Mouse (Mus musculus) limb, embryonic 10.5 days (tissue): ENCODE measurements at regions not wholly inside any gene's neighbourhood (a gene's known extent, or its start where the extent isn't known, plus 50 kb on each side); places are given as distances from the start of the nearest gene placed in this dataset.

Experiments used
- DNase-seq: peaks from one replicate; pipeline ENCODE4 v3.0.0-alpha.2; 2017; ENCODE audit warnings: low spot score
- H3K27ac ChIP-seq: fragments of 300-500 bp; sonication (generic); 2 replicates; pipeline ENCODE4 v1.5.1; 2016; ENCODE audit warnings: mild to moderate bottlenecking
- H3K27me3 ChIP-seq: fragments of 300-500 bp; sonication (generic); 2 replicates; pipeline ENCODE4 v1.6.1; 2016; ENCODE audit warnings: low read depth, mild to moderate bottlenecking; ENCODE audit not compliant: poor library complexity, severe bottlenecking
- H3K36me3 ChIP-seq: fragments of 300-500 bp; sonication (generic); 2 replicates; pipeline ENCODE4 v1.6.1; 2016; ENCODE audit warnings: mild to moderate bottlenecking, moderate library complexity
- H3K4me1 ChIP-seq: fragments of 300-500 bp; sonication (generic); 2 replicates; pipeline ENCODE4 v1.6.1; 2016
- H3K4me3 ChIP-seq: fragments of 300-500 bp; sonication (generic); 2 replicates; pipeline ENCODE4 v1.5.1; 2016; ENCODE audit warnings: mild to moderate bottlenecking, moderate library complexity
- H3K9me3 ChIP-seq: fragments of 300-500 bp; sonication (generic); replicated peaks from 2 replicates; pipeline ENCODE4 v1.6.1; 2016; ENCODE audit warnings: mild to moderate bottlenecking
- WGBS: fragments of 180-500 bp; shearing (Covaris S2); methylation state at CpG from one replicate; pipeline ENCODE4 v1.1.7; 2016; 5-methylcytosine and 5-hydroxymethylcytosine counted together

- Histone ChIP-seq H3K27ac (no peak overlapping the region), H3K27me3 (no peaks in the 10 kb centered on the region), H3K4me1 (no peaks in the 10 kb centered on the region), H3K36me3 (no peaks in the 10 kb centered on the region), H3K9me3 (no peaks in the 10 kb centered on the region), H3K4me3 (no peak overlapping the region)
- 98% methylated on average over 1 of the region's 1 CpGs for WGBS
- DNase-seq = no peak
Observed at GRCm38 (mm10) chr2:125016946-125017345, 51.0 kb upstream of the Slc24a5 start.
